Mouse (Mus musculus) kidney, adult 2 months (tissue): Measurements from ENCODE around the gene Rtn4rl2.

Source experiments
- CTCF ChIP-seq: fragments of 200-500 bp; conservative IDR thresholded peaks from 2 replicates; pipeline ENCODE4 v1.5.1; 2011; ENCODE audit warnings: low read depth, mild to moderate bottlenecking, control low read depth, low read length, moderate library complexity, mixed read lengths; ENCODE audit not compliant: insufficient read depth, insufficient read length
- POLR2A ChIP-seq: fragments of 200-500 bp; IDR thresholded peaks from one replicate; pipeline ENCODE4 v1.6.1; 2011; ENCODE audit warnings: low read depth, low read length, control low read depth

- no peak for TF ChIP-seq POLR2A
- no peak for TF ChIP-seq CTCF
Measured at GRCm38 (mm10) chr2:84933992-84934648, 47.6 kb upstream of the Rtn4rl2 start.
